Mouse (Mus musculus) adrenal gland, postnatal 4 days (tissue): ENCODE measurements around the gene Hoxa9. TPM values are rescaled to one million over a fixed set of nuclear protein-coding genes. Genes with fewer than 3 reads are reported as not detected.

Source experiments
- DNase-seq, 2 experiments: peaks; one replicate each; pipeline ENCODE4 v3.0.0; 2021 to 2022; ENCODE audit warnings: low spot score in 2 of 2, mixed read lengths in 2 of 2
- long read RNA-seq, 2 experiments: library from polyadenylated mRNA; stranded (forward); transcript quantifications; one replicate each; pipeline ENCODE4 v2.0.0; 2021
- total RNA-seq, 2 experiments: library from RNA; stranded (reverse); gene quantifications; 2 replicates each; pipeline ENCODE4 v1.2.3; 2021

Hoxa9 gene
- 10 to 100 TPM in 1 of 2 experiments, 1 to 10 TPM in 1; 4.5 to 14.6 TPM for total RNA-seq
- long read RNA-seq, experiment 1, partial matches to known transcripts = 0 of 3 reads
- long read RNA-seq, experiment 1, other reads (novel, unspliced or antisense) = 1 of 3 reads
- long read RNA-seq, experiment 2, transcript Hoxa9-201 (2 exons, 3,226 nt) = major isoform, 6 of 18 reads
- long read RNA-seq, experiment 2, transcript Hoxa9-202 (3 exons, 851 nt) = minor isoform, 5 of 18 reads
- long read RNA-seq, experiment 2, partial matches to known transcripts = 0 of 18 reads
- long read RNA-seq, experiment 2, other reads (novel, unspliced or antisense) = 7 of 18 reads

DNA sequence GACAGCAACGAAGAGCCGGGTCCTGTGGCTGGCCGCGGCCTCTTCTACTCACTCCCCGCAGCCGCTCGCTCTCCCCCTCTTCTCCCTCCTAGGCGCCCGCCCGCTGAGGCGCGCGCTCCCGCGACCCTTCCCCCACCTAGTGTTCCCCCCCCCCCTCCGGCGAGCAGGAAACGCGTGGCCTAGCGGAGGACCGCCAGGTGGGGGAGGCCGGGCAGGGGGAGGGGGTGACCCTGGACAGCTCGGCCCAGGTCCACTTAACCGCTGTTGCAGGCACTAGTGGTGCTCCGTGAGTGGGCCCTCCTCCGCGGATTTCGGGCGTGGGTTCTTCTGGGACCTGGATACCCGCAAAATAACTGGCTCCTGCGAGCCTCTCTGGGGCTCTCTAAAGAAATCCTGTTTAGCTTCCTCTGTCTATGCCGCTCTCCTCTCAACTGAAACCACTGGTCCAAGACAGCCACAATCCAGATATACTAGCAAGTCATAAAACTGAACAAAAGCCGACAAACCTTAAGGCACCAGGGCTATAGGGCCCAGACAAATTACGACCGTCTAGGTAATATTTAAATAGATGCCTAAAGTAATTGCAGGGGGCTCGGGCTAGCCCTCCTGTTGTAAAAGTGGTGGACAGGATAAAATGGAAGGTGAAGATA is at the start of gene Hoxa9:
Hoxa9 (minus strand) TSS at position 574 of the 650 bp plus-strand sequence.
- DNase-seq = no peak

DNA sequence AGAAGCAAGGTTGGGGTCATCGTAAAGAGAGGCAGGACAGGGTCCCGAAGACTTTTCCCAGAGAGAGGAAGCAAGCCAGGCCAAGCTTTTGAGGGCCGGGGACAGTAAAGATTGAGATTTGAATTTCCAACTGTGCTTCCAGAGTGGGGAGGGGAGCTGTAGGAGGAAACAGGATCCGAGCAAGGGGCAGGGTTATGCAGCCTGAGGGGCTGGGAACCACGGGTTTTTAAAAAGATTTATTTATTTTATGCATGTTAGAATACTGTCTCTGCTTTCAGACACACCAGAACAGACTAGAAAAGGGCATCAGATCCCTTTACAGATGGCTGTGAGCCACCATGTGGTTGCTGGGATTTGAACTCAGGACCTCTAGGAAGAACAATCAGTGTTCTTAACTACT is 46.0 kb upstream of the Hoxa9 start:
- no peak for DNase-seq

DNA sequence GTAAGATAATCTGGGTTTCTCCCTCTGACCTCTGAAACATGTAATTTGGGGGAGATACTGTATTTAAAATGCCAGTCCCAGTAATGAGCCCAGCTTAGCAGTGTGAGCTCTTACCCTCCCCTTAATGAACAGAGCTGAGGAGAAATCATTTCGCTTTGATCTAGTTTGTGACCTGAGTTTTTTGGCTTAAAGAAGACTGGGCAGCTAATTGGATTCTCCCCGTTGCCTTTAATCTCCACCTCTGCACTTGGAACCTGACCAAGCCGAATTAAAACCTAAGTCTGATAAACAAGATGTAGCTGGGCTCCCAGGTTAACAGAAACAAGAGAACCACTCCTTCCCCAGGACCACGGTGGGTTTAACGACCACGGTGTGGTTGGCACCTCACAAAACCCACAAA is 45.5 kb upstream of the Hoxa9 start:
- DNase-seq = no peak

DNA sequence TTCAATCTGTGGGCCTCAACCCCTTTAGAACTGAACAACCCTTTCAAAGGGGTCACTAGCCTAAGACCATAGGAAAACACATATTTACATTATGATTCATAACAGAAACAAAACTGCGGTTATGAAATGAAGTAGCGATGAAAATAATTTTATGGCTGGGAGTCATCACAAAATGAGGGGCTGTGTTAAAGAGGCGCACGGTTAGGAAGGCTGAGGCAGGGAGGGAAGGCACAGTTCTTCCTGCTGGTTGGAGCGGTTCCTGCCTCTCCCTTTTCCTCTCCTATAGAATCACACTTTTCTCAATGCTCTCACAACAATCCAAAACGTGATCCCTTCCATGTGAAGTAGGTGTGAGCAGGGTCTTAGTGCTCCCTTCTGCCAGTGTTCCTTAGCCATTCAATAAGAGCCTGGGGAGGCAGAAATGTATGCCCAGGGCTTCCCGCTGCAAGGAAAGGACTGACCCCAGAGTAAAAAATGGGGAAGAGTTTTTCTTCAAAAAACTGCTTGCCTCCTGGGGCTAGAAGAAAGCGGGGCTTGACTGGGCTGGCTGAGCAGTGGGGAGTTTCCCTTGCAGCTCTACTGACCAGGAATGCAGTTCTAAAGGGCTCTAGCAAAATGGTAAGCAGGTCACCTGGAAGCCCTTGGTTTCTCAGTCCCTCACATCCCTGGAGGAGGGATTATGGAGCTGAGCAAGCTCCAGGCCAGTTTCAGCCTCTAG is 44.8 kb upstream of the Hoxa9 start:
- DNase-seq = no peak

DNA sequence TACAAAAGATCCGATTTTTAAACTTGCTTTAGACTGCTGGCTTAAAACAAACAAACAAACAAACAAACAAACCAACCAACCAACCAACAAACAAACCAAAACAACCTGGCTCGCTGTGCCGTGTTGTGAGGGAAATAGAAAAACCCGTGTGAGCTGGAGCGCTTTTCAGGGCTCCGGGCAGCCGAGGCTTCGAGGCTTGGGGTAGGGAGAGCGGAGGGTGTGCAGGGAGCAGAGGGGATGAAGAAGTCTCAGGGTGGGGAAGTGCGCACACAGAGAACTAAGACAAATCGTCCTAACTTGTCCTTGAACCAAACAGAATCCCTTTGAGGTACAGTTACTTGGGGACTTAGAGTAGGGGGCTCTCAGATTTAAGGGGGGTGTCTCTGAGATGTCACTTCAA is 43.7 kb upstream of the Hoxa9 start:
- DNase-seq = no peak

DNA sequence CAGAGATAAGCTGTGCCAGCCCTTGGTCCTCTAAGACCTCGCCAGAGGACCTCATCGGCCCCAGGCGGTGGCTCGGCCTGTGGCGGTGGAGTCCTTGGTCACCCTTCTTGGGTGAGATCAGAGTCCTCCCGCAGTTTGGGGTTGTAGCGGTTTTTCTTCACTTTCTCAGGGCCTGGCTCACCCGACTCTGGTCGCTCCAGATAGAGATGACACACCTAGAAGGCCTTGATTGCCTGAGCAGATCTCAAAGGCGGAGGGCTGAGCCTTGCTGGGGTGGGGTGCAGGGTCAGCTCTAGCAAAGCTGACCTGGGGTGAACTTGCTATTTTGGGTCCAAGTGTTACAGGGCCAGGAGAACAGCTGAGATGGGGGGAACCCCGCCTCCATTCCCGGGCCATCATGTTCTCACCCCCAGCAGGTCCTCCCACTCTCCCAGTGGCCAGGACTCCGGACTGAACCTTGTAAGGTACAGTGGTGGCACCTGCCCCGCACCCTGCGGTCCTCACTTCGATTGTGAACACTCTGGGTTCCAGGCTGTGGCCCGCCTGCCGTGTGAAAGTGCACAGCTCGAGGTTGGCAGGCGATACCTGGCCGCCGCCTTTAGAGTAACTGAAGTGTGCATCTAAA is 42.9 kb upstream of the Hoxa9 start:
- no peak for DNase-seq

DNA sequence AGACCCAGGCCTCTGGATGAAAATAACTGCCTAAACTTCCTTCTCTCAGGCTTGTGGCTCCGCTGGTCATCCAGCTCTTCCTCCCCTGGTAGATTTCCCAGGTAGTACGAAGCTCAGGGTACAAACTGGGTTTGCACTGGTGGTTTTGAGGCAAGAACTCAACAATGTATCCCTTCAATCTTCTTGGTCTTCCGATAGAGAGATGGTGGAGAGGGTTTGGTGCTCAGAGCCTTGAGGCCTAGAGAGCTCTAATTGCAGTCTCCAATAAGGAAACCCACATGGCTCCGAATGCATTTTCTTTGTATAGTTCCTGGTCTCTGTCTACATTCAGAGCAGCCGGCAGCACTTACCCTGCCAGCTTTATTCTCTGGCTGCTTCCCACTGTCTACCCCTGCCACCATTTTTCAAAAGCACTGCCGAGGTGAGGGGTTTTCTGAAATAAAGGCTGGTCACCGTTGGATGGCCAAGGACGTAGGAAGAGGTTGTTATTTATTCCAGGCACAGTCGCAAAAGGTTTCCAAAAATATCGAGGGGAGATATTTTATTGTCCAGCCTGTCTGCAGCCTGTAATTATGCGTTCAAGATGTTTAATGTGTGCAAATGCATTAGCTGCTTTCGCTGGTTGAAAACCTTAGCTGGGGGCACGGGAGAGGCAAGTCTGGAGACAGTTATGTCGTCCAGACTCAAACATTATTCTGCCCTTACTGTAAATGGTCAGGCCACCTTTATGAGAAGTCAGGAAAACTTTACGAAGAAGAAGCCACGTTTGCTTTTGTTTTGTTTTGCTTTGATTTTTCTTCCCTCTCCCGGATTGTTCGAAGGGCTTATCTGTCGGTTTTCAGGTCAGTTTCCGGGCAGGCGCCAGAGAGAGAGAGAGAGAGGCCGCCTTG is 42.1 kb upstream of the Hoxa9 start:
- no peak for DNase-seq

DNA sequence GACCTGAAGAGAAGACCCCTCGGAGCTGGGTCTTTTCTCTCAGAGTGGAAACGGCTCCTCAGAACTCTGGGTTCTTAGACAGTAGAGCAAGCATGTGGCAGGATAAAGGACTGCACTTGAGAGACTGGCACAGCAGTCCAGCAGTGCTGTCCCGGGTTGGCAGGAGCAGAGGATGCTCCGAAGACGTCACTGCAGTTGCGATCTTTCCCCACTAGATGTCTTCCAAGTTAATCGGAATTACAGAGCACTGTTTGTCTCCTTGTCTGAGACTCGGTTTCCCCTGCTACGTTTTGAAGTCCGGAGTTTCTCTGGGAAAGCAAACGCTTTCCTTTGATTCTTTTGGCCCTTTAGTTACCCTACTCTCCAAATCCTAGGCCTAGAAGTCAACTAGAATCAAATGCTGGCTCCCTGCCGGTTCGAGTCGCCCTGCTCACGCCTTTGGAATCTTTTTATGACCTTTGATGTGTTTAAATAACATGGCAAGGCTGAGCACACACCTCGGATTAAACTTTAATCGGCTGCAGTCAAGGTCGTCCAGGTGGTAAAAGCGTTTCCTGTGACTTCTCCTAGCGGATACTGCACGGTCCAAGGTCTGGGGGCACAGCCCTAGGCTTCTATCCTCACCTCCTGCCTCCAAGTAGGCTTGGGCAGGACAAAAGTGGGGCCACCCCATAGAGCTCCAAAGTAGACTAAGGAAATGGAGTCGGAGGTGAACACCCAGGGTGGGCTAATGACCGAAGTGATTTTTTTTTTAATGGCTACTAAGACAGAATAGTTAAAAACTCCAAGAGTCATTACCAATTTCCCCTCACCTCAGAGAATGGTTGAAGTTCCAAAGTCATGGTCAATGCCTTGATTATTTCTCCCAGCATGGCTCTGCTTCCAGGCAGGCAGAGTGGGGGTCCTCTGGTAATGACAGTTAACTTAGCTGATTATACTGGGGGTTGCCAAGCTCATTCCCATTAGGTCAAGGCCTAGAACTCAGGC is 39.9 kb upstream of the Hoxa9 start:
- DNase-seq = no peak

DNA sequence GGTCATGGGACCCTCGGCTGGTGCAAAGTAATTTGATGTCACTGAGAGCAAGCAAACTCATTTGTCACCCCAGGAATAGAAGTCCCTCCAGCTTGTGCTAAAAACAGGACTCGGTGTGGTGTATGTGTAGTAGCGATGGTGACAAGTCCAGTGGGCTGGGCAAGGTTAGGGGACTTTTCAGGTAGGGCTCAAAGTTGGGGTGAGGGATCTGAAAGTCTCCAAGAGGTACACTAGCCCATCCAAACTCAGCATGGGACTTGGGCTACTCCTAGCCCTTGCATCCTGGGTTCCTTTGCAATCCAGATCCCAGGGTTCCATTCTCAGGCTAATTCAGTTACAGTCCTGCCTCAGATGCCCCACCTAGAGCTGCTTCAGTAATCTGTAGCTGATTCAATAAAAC is 37.9 kb upstream of the Hoxa9 start:
- DNase-seq = no peak

DNA sequence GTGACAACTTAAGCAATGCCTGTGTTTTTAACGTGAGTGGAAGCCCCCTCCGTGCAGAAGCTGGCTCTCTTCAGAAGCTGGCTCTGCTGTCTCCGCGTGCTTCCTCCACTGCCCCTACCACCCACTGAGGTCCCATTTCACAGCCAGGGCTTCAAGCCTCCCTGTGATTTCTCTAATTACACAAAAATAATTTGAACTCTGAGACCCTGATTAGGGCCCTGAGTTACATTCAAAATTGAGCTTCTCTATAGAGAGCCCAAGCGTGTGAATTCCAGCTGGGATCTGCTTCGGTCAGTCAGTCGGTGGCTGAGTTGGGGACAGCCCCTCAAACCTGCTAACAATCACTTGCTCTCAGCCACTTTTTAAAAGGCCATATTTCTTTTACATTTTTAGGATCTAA is 37.5 kb upstream of the Hoxa9 start:
- DNase-seq = no peak

DNA sequence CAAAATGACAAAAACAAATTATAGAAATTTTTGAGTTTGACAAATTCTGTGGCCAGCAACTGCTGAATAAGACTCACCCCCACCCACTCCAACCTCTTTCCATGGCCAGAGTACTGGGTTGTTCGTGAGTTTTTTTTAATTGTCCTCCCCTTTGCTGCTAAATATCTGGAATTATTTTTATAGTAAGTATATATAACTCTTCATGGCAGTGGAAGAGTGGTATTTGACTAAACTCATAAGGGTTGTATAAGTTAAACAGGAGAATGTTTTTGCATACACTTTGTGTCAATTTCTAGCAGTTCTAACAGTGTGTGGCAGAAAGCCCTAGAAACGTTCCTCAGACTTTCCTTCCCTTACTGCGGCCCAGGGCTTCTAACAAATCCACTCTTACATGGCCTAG is 36.8 kb upstream of the Hoxa9 start:
- DNase-seq = no peak

DNA sequence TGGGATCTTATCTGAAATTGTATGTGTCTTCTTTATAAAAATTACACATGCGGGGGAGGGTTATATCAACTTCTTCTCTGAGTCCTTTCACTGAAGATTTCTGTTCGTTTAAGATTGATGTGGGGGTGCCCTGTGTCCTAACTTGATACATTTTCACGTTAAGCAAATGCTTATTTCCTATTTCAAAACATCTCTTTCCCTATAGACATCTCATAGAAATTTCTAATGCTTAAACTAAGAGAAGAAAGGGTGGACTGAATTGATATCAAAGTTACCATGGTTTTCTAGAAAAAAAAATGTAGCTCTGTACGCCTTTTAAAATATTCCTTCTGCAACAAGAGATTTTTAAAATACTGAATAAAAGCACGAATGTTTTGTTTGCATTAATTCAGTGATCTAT is 36.3 kb upstream of the Hoxa9 start:
- no peak for DNase-seq

DNA sequence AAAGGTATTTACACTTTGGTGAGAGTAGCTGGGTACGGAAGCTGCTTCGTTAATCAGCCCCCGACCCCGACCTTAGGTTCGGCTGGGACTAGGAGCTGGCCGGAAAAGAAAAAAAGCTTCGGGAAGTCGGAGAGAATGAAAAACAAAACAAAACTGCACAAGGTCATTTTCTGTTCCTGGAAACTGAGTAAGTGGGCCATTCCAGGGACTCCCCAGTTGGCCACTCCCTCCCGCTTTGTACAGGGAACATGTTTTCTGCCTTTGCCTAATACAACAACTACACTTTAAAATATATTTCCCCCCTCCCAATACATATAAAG is 35.7 kb upstream of the Hoxa9 start:
- DNase-seq = no peak

DNA sequence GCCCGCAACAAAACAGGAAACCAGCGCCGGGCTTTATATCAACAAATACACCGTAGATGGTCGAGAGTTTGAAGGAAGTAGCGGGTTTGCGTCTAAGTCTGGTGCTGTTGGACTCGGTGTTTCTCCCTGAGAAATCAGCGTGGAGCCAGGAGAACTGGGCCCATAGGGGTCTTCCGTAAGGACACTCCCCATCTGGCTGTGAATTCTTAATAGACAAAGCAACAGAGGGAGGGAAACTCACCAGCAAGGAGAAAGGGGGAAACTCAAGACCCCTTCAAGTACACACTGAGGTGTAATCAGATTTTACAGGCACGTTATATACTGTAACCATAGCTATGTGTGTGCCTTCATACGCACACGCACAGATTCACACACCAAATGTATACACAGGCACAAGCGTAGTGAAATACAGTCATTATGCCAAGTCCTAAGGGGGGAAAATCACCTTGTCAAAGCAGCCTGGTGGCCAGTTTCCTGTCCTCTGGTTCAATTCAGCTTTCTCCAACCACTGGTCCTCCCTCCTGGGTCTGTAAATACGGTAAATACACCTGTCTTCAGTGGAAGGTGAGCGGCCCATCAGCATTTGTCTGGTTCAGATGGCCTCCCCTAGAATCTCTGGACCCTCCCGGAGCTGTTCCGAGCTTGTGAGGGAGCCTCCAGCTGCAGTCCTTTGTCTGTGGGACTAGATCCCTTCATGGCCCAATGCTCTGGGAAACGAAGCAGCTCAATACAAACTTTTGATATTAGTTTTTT is 35.2 kb upstream of the Hoxa9 start:
- DNase-seq = no peak

DNA sequence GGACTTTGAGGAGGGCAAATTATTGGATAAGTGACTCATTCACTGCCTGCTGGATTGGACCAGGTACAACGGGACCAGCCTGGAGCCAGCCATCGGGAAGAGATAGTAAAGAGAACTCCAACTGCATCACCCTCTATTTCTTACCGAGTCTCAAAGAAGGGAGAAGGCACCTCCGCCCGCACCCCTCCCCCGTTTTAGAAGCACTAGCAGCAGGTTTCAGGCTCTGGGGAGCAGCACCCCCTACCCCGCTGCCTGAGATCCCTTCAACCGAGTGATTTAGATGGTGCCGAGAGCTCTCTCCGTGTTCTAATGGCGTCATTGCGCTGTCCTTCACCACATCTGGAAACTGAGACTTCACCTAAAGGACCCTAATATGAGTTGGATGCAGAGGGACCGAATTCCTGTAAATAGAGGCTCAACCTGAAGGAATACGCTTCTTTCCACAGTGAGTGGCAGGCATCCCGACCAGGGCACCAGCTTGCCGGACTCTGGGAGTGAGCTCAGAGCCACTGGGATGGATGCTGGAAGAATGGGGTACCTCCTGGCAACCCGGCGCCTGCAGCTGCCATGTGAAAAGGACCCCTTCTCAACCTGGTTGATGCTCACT is 34.5 kb upstream of the Hoxa9 start:
- DNase-seq = no peak

DNA sequence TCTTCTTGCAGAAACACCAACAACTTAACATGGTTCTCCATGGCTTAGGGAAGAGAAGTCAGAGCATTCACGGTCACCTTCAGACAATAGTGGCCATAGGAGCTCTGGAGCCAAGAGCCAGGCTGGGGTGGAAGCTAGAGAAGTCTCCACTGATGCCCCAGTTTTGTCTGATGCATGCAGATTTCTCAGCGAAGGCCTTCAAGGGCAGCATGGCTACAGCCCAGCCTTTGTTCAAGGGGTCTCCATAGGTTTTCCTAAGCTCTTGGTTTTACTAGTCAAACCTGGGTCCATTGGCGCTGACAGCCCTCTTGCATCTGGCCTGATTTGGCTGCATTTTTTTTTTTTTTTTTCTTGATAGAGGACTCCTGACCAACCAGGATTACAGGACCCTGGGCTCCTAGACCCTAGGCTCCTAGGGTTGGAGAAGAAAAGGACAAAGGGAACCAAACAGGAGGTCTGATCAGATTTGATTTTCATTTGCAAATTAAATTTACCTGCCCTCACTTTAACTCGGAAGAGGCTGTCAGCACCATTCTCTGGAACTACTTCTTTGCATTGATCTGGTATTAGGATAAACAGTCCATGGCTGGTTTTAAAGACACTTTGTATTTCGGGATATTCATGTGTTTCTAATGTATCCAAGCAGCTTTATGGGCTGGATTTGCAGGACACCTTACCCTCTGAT is 33.4 kb upstream of the Hoxa9 start:
- DNase-seq = no peak

DNA sequence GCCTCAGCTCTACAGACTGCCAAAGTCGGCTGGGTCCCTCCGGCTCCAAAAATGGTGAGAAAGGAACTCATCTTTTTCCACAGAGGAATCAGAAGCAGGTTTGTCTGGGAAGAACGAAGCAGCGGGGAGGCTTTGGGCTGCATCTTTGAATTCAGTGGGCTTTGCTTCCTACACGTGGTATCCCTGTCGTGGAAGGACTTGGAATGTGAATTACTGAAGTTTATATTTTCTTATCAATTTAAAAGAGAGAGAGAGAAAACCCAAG is 32.4 kb upstream of the Hoxa9 start:
- DNase-seq = no peak
